Mouse (Mus musculus) midbrain, embryonic 11.5 days (tissue): ENCODE measurements around the gene Neil1. TPM values are rescaled to one million over a fixed set of nuclear protein-coding genes. Genes with fewer than 3 reads are reported as not detected.

Source experiments
- ATAC-seq: fragments of 200-750 bp; cut with Nextera tagmentation; 2 replicates; pipeline ENCODE4 v1.8.0; 2017; ENCODE audit warnings: moderate TSS enrichment, moderate library complexity; ENCODE audit not compliant: low FRiP score
- DNase-seq: peaks from one replicate; pipeline ENCODE4 v3.0.0; 2015; ENCODE audit warnings: low spot score; ENCODE audit errors: missing footprints
- H3K27ac ChIP-seq: fragments of 300-500 bp; sonication (generic); 2 replicates; pipeline ENCODE4 v1.5.1; 2014; ENCODE audit warnings: low read depth, low read length
- H3K27me3 ChIP-seq: fragments of 300-500 bp; sonication (generic); 2 replicates; pipeline ENCODE4 v1.6.1; 2014; ENCODE audit warnings: mild to moderate bottlenecking, low read length, moderate library complexity, mixed read lengths; ENCODE audit not compliant: control insufficient read depth, insufficient read depth
- H3K36me3 ChIP-seq: fragments of 300-500 bp; sonication (generic); 2 replicates; pipeline ENCODE4 v1.6.1; 2014; ENCODE audit warnings: mild to moderate bottlenecking, low read length, moderate library complexity, mixed read lengths; ENCODE audit not compliant: control insufficient read depth, insufficient read depth
- H3K4me1 ChIP-seq: fragments of 300-500 bp; sonication (generic); 2 replicates; pipeline ENCODE4 v1.6.1; 2014; ENCODE audit warnings: low read length; ENCODE audit not compliant: control insufficient read depth, insufficient read depth
- H3K4me2 ChIP-seq: fragments of 300-500 bp; sonication (generic); 2 replicates; pipeline ENCODE4 v1.6.1; 2014; ENCODE audit warnings: mild to moderate bottlenecking, moderate library complexity
- H3K4me3 ChIP-seq: fragments of 300-500 bp; sonication (generic); 2 replicates; pipeline ENCODE4 v1.5.1; 2014; ENCODE audit warnings: low read depth, low read length
- H3K9ac ChIP-seq: fragments of 300-500 bp; sonication (generic); 2 replicates; pipeline ENCODE4 v1.6.1; 2014; ENCODE audit warnings: low read length
- H3K9me3 ChIP-seq: fragments of 300-500 bp; sonication (generic); 2 replicates; pipeline ENCODE4 v1.6.1; 2016; ENCODE audit warnings: low read length; ENCODE audit not compliant: control insufficient read depth
- WGBS: fragments of 180-500 bp; shearing (Covaris S2); extraction: QIAGEN DNeasy Blood & Tissue Kit; methylation state at CpG from one replicate; pipeline ENCODE4 v1.1.7; 2014; 5-methylcytosine and 5-hydroxymethylcytosine counted together
- polyA plus RNA-seq: library from polyadenylated mRNA; unstranded; fragments of >200 nt; fragmentation: Nextera tagmentation; extraction: Ambion mirVana; gene quantifications from 2 replicates; pipeline ENCODE4 v1.2.1, GENCODE M21; 2014

Gene Neil1
- polyA plus RNA-seq, 1 experiment from 2014 or later: 5.9 TPM

- no peak overlapping the region for H3K27ac ChIP-seq
- H3K36me3 ChIP-seq: peaks cover 15% of the 10 kb centered on the region
- ATAC-seq: no peak
- no peaks in the 10 kb centered on the region for H3K27me3 ChIP-seq
- no peaks in the 10 kb centered on the region for H3K9me3 ChIP-seq
- peak overlapping the region; percentile 76 for H3K4me2 ChIP-seq
- no peak overlapping the region for H3K9ac ChIP-seq
- H3K4me1 ChIP-seq: peaks cover 10% of the 10 kb centered on the region
- H3K4me3 ChIP-seq: no peak overlapping the region
- peak; percentile 81 for DNase-seq
Observed at GRCm38 (mm10) chr9:57129641-57130040, 18.5 kb downstream of the Neil1 start.

- WGBS: 92% methylated on average over 13 of the region's 13 CpGs
- peaks cover 17% of the 10 kb centered on the region for H3K36me3 ChIP-seq
- no peak for ATAC-seq
Observed at GRCm38 (mm10) chr9:57117261-57117755, 30.8 kb downstream of the Neil1 start.

More at GRCm38 (mm10) chr9:57117261-57117755, 30.8 kb downstream of the Neil1 start:
- Histone ChIP-seq H3K4me1 (no peaks in the 10 kb centered on the region), H3K4me3 (no peak overlapping the region), H3K9me3 (no peaks in the 10 kb centered on the region), H3K4me2 (no peak overlapping the region), H3K27me3 (no peaks in the 10 kb centered on the region), H3K27ac (no peak overlapping the region), H3K9ac (no peak overlapping the region)
- DNase-seq: no peak

Other genes with a start within 250 kb of the Neil1 start
- gene Snx33, start 219.9 kb downstream of the Neil1 start, polyA plus RNA-seq: 4.8 and 4.9 TPM in 2 replicates
- 57.0 and 69.4 TPM in 2 replicates for gene Imp3, start 210.8 kb downstream of the Neil1 start, polyA plus RNA-seq
- 28.1 and 28.4 TPM in 2 replicates for gene Snupn, start 197.4 kb downstream of the Neil1 start, polyA plus RNA-seq
- gene Ptpn9, start 153.4 kb downstream of the Neil1 start, polyA plus RNA-seq: 30.9 and 31.6 TPM in 2 replicates
- 54.6 and 56.1 TPM in 2 replicates for gene Sin3a, start 76.3 kb downstream of the Neil1 start, polyA plus RNA-seq
- gene Man2c1, start 17.6 kb downstream of the Neil1 start, polyA plus RNA-seq: 17.5 and 18.0 TPM in 2 replicates
- gene Commd4, start 10.0 kb upstream of the Neil1 start, polyA plus RNA-seq: 91.6 and 100.0 TPM in 2 replicates
- not detected in 2 replicates for gene Trcg1, start 88.3 kb upstream of the Neil1 start, polyA plus RNA-seq
- gene 1700017B05Rik, start 114.3 kb upstream of the Neil1 start, polyA plus RNA-seq: 6.4 and 9.3 TPM in 2 replicates